Mouse (Mus musculus): ENCODE measurements around the gene Ttc22. TPM values are rescaled to one million over a fixed set of nuclear protein-coding genes. Genes with fewer than 3 reads are reported as not detected.

The Ttc22 gene
- 1.5 and 1.6 TPM in 2 replicates for polyA plus RNA-seq (2015; fragmentation: Nextera tagmentation; extraction: Ambion mirVana)

DNA sequence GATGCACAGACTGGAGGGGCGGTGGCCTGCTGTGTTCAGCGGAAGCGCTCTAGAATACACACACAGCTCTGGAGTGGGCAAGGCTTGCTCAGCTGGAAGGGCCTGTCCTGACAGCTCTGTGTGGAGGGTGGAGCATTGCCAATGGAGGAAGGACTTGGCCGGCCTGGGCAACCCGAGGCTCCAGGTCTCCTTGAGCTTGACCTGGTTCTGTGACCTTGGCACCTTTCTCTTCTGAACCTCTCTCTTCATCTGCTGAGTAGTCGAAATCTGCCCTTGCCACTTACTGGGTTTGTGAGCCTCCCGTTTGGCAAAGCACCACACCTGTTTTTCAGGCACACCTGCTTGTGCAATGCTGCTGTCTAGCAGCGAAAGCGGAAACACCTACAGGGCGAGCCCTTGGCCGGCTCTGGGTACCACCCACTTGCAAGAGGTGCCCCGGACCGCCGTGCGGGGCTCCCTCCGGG, at the start of gene Ttc22:
Ttc22 (plus strand) TSS at position 403 of the 464 bp plus-strand sequence.
- no peaks in the 10 kb centered on the region for H3K9me3 ChIP-seq (ENCODE audit: control insufficient read depth, low read length)
- H3K27me3 ChIP-seq (replicated peaks; ENCODE audit: control insufficient read depth, insufficient read depth, low read length), result peaks cover 23% of the 10 kb centered on the region
- H3K36me3 ChIP-seq (ENCODE audit: control insufficient read depth, insufficient read depth, low read length), result no peaks in the 10 kb centered on the region
- H3K4me1 ChIP-seq (ENCODE audit: control insufficient read depth, insufficient read depth, low read depth, low read length), result peaks cover 13% of the 10 kb centered on the region
- no peak within 1 kb of the TSS for H3K4me3 ChIP-seq (ENCODE audit: low read length)
- peak within 1 kb of the TSS; percentile 27; the same call in 1 of the 2 replicates for H3K4me2 ChIP-seq (ENCODE audit: low read length)
- no peak within 1 kb of the TSS for H3K27ac ChIP-seq (ENCODE audit: low read depth, low read length)
- WGBS, result 21% methylated on average over 16 of the region's 16 CpGs
- no peak within 1 kb of the TSS for H3K9ac ChIP-seq (ENCODE audit: low read depth, low read length)
- no peak for ATAC-seq

DNA sequence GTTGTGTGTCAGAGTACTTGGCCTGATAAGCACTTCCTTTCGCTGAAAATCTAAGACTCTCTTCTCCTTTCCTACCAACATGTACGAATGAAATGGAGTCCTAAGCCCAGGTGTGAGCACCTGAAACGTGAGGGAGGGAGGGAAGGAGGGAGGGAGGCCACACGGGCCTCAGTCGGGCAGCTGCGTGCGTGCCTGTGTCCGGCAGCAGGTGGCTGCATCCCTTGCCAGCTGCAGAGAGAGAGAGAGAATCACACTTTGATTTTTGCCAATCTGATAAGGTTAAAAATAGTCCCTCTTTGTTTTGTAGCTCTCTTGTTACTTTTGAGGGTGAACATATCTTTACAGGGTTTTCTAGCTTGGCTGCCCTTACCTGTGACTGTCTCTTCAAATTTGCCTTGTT, 47.2 kb upstream of the Ttc22 start:
- Histone ChIP-seq H3K36me3 (ENCODE audit: control insufficient read depth, insufficient read depth, low read length) (peaks cover 47% of the 10 kb centered on the region), H3K9me3 (ENCODE audit: control insufficient read depth, low read length) (no peaks in the 10 kb centered on the region), H3K27ac (ENCODE audit: low read depth, low read length) (no peak overlapping the region), H3K4me3 (ENCODE audit: low read length) (no peak overlapping the region), H3K27me3 (replicated peaks; ENCODE audit: control insufficient read depth, insufficient read depth, low read length) (no peaks in the 10 kb centered on the region), H3K4me2 (ENCODE audit: low read length) (no peak overlapping the region), H3K4me1 (ENCODE audit: control insufficient read depth, insufficient read depth, low read depth, low read length) (no peaks in the 10 kb centered on the region), H3K9ac (ENCODE audit: low read depth, low read length) (no peak overlapping the region)
- ATAC-seq, result no peak
- WGBS, result 91% methylated on average over 8 of the region's 8 CpGs

DNA sequence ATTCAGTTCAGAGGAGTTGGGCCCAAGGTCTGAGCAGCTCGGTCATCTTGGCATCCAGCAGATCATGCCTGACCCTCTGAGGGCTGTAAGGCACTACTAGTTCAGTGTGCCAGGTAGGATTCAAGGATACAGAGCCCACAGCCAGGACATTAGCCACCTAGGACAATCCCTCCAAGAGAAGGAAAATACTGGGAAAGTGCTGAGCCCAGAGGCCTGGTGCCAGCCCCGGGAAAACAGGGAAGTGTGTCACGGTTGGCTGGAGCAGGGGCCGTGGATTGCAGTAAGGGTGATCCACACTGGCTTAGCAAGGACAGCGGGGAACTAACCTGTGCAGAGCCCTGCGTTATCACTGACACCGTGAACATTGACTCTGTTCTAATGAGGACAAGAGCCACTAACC, 44.7 kb upstream of the Ttc22 start:
- 77% methylated on average over 7 of the region's 7 CpGs for WGBS
- no peak for ATAC-seq
- peaks cover 54% of the 10 kb centered on the region for H3K36me3 ChIP-seq (ENCODE audit: control insufficient read depth, insufficient read depth, low read length)
- no peak overlapping the region for H3K9ac ChIP-seq (ENCODE audit: low read depth, low read length)
- no peak overlapping the region for H3K27ac ChIP-seq (ENCODE audit: low read depth, low read length)
- no peaks in the 10 kb centered on the region for H3K4me1 ChIP-seq (ENCODE audit: control insufficient read depth, insufficient read depth, low read depth, low read length)
- H3K27me3 ChIP-seq (replicated peaks; ENCODE audit: control insufficient read depth, insufficient read depth, low read length), result no peaks in the 10 kb centered on the region
- no peaks in the 10 kb centered on the region for H3K9me3 ChIP-seq (ENCODE audit: control insufficient read depth, low read length)
- H3K4me3 ChIP-seq (ENCODE audit: low read length), result no peak overlapping the region
- H3K4me2 ChIP-seq (ENCODE audit: low read length), result no peak overlapping the region

DNA sequence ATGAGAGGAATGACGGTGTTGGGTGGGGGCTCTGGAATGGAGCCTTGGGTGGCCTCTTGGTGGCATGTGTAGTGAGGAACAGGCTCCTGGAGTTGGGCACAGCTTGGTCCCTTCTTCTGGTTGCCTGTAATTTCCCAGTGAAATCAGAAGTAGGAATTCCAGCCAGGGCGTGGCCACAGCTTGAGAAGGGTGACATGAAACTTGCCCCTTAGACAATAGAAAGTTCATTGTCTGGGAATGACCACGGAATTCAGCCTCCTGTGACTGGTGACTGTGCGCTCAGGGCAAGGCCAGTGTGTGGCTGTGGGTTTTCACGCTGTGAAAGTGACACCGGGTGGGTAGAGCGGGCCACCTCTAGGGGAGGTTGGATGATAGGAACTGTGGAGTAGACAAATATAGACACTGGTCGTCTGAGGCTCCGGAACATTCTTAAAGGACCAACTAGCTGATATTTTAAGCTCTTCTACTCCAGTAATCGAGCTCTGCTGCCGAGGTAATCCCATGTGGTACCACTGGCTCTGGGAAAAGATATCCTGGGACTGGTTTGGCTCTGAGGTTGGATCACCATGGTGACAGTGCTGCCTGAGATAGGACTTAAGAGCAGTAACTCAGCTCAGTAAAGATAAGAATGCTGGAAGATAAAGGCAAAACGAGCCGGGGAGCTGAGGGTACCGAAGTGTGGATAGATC, 40.9 kb upstream of the Ttc22 start:
- no peak for ATAC-seq
- Histone ChIP-seq H3K9me3 (ENCODE audit: control insufficient read depth, low read length) (no peaks in the 10 kb centered on the region), H3K4me1 (ENCODE audit: control insufficient read depth, insufficient read depth, low read depth, low read length) (no peaks in the 10 kb centered on the region), H3K4me2 (ENCODE audit: low read length) (no peak overlapping the region), H3K9ac (ENCODE audit: low read depth, low read length) (no peak overlapping the region), H3K36me3 (ENCODE audit: control insufficient read depth, insufficient read depth, low read length) (peaks cover 40% of the 10 kb centered on the region), H3K4me3 (ENCODE audit: low read length) (no peak overlapping the region), H3K27ac (ENCODE audit: low read depth, low read length) (no peak overlapping the region), H3K27me3 (replicated peaks; ENCODE audit: control insufficient read depth, insufficient read depth, low read length) (no peaks in the 10 kb centered on the region)
- WGBS, result 84% methylated on average over 14 of the region's 14 CpGs

DNA sequence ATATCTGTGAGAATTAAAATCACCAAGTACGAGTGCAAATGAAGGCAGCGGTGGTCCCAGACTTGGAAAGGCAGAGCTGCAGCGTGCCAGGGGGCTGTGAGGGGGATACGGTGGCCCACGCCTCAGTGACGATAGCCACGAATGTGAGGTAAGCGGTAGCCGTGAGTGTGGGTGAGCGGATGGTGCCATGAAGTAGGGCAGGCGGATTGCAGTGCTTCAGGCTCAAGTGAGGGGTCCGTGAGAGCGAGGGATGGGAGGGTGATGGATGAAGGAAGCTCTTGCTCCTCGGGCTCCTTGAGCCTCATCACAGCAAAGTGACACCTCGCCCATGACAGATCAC, 40.4 kb upstream of the Ttc22 start:
- Histone ChIP-seq H3K9me3 (ENCODE audit: control insufficient read depth, low read length) (no peaks in the 10 kb centered on the region), H3K9ac (ENCODE audit: low read depth, low read length) (no peak overlapping the region), H3K27me3 (replicated peaks; ENCODE audit: control insufficient read depth, insufficient read depth, low read length) (no peaks in the 10 kb centered on the region), H3K36me3 (ENCODE audit: control insufficient read depth, insufficient read depth, low read length) (peaks cover 42% of the 10 kb centered on the region), H3K4me2 (ENCODE audit: low read length) (no peak overlapping the region), H3K4me1 (ENCODE audit: control insufficient read depth, insufficient read depth, low read depth, low read length) (no peaks in the 10 kb centered on the region), H3K4me3 (ENCODE audit: low read length) (no peak overlapping the region), H3K27ac (ENCODE audit: low read depth, low read length) (no peak overlapping the region)
- 85% methylated on average over 15 of the region's 15 CpGs for WGBS
- no peak for ATAC-seq

DNA sequence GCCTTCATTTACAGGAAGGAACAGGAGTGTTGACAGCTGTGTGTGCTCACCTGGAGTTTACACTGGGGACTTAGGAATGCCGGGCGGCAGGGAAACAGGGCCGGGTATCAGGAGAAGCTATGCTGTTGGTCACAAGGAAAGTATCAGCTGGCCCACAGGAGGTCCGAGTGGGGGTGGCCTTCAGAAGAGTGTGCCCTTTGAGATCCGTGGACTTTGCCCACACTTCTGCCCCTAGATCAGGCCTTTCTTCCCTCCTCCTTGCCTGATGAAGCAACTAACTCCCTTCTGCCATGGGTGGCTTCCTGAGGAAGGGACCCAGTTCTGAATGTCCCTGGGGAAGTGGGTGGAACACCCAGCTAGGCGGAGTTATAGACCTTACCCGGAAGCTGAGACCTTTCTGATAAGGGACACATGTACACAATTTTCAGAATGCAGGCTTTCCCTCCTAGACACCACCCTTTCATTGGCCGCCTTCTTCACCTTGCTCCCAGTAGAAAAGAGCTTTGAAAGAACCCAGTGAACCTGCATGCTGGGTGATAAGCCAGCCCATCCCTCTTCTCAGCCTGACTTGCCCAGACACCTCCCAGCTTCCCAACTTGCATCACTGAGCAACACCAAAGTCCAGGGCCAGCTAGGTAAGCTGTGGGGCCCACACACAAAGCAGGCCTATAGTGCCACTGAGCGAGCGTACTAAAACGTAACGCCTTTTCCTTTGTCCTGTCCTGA, 39.6 kb upstream of the Ttc22 start:
- no peak overlapping the region for H3K9ac ChIP-seq (ENCODE audit: low read depth, low read length)
- H3K27me3 ChIP-seq (replicated peaks; ENCODE audit: control insufficient read depth, insufficient read depth, low read length), result no peaks in the 10 kb centered on the region
- H3K4me2 ChIP-seq (ENCODE audit: low read length), result no peak overlapping the region
- ATAC-seq, result no peak
- H3K4me3 ChIP-seq (ENCODE audit: low read length), result no peak overlapping the region
- H3K4me1 ChIP-seq (ENCODE audit: control insufficient read depth, insufficient read depth, low read depth, low read length), result no peaks in the 10 kb centered on the region
- 89% methylated on average over 12 of the region's 12 CpGs for WGBS
- peaks cover 48% of the 10 kb centered on the region for H3K36me3 ChIP-seq (ENCODE audit: control insufficient read depth, insufficient read depth, low read length)
- no peaks in the 10 kb centered on the region for H3K9me3 ChIP-seq (ENCODE audit: control insufficient read depth, low read length)
- H3K27ac ChIP-seq (ENCODE audit: low read depth, low read length), result no peak overlapping the region

DNA sequence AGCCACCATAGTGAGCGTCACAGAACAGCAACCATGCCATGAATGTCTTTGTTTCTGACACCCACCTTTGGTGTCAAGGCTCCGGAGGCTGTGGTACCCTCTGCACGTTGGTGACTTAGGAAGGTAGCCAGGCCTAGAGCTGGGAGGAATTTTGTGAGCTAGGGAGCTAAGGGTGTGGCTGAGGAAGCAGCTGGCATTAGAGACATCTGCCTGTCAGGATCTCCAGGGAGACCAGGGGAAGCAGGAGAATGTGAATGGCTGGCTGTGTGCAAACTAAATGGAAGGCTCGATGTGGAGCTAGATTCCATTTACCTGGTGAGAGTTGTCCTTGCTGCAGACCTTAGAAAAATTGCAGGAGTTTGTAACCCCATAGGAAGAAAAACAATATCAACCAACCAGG, 37.6 kb upstream of the Ttc22 start:
- no peak for ATAC-seq
- H3K4me1 ChIP-seq (ENCODE audit: control insufficient read depth, insufficient read depth, low read depth, low read length), result no peaks in the 10 kb centered on the region
- 83% methylated on average over 4 of the region's 4 CpGs for WGBS

DNA sequence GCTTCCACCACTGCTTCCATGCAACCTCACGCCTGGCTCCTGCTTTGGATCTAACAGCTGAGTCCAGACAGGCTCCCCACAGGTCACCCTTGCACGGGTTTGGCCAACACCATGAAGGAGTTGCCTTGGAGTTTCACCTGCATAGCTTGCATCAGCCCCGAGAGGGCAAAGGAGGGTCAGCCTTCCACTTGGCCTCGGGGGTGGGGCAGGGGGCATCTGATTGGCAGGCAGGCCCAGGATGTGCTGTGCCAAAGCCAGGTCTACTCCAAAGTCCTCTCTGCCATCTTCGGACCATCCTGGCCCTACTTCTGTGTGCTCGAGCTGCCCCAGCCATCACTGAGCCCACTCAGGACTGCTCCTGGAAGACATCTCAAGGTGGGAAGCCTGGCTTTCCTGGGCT, 35.2 kb upstream of the Ttc22 start:
- Histone ChIP-seq H3K9me3 (ENCODE audit: control insufficient read depth, low read length) (no peaks in the 10 kb centered on the region), H3K4me1 (ENCODE audit: control insufficient read depth, insufficient read depth, low read depth, low read length) (no peaks in the 10 kb centered on the region), H3K27ac (ENCODE audit: low read depth, low read length) (no peak overlapping the region), H3K4me2 (ENCODE audit: low read length) (no peak overlapping the region), H3K27me3 (replicated peaks; ENCODE audit: control insufficient read depth, insufficient read depth, low read length) (no peaks in the 10 kb centered on the region), H3K4me3 (ENCODE audit: low read length) (no peak overlapping the region), H3K36me3 (ENCODE audit: control insufficient read depth, insufficient read depth, low read length) (peaks cover 38% of the 10 kb centered on the region), H3K9ac (ENCODE audit: low read depth, low read length) (no peak overlapping the region)
- no peak for ATAC-seq
- 91% methylated on average over 6 of the region's 6 CpGs for WGBS

More for the DNA sequence above, 37.6 kb upstream of the Ttc22 start:
- H3K27me3 ChIP-seq (replicated peaks; ENCODE audit: control insufficient read depth, insufficient read depth, low read length), result no peaks in the 10 kb centered on the region
- H3K9me3 ChIP-seq (ENCODE audit: control insufficient read depth, low read length), result no peaks in the 10 kb centered on the region
- no peak overlapping the region for H3K4me3 ChIP-seq (ENCODE audit: low read length)
- H3K27ac ChIP-seq (ENCODE audit: low read depth, low read length), result no peak overlapping the region
- no peak overlapping the region for H3K9ac ChIP-seq (ENCODE audit: low read depth, low read length)
- H3K36me3 ChIP-seq (ENCODE audit: control insufficient read depth, insufficient read depth, low read length), result peaks cover 48% of the 10 kb centered on the region
- H3K4me2 ChIP-seq (ENCODE audit: low read length), result no peak overlapping the region

DNA sequence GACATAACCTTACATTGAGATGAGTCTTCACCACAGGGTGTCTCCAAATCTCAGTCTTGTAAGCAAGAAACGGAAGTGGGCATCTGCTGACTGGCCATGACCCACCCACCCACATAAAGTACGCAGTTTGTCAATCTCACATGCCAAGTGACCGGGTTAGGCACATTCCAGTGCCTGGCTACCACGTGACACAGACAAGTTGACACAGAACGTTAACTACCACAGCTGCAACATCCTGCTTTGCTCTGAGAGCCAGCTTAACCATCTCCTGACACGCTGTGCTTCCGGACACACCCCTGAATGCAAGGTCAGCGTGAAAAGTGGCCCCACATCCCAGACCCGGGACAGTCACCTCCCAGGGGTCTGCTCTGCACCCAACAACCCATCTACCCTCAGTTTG, 32.1 kb upstream of the Ttc22 start:
- Histone ChIP-seq H3K27me3 (replicated peaks; ENCODE audit: control insufficient read depth, insufficient read depth, low read length) (no peaks in the 10 kb centered on the region), H3K27ac (ENCODE audit: low read depth, low read length) (no peak overlapping the region), H3K4me3 (ENCODE audit: low read length) (no peak overlapping the region), H3K36me3 (ENCODE audit: control insufficient read depth, insufficient read depth, low read length) (peaks cover 27% of the 10 kb centered on the region), H3K4me2 (ENCODE audit: low read length) (no peak overlapping the region), H3K9me3 (ENCODE audit: control insufficient read depth, low read length) (no peaks in the 10 kb centered on the region), H3K9ac (ENCODE audit: low read depth, low read length) (no peak overlapping the region), H3K4me1 (ENCODE audit: control insufficient read depth, insufficient read depth, low read depth, low read length) (no peaks in the 10 kb centered on the region)
- ATAC-seq, result no peak
- 84% methylated on average over 9 of the region's 9 CpGs for WGBS

All from hindbrain, embryonic 16.5 days (tissue).